Mouse (Mus musculus) ES-E14 (cell line): ENCODE data around the gene Senp3.

ENCODE experiments used
- CHD2 ChIP-seq: IDR thresholded peaks from 2 replicates; pipeline ENCODE4 v1.6.1; 2014; ENCODE audit warnings: mild to moderate bottlenecking, low read depth, low read length, inconsistent platforms
- HCFC1 ChIP-seq: IDR thresholded peaks from 2 replicates; pipeline ENCODE4 v1.6.1; 2012; ENCODE audit warnings: low read length, inconsistent platforms, borderline replicate concordance; ENCODE audit not compliant: insufficient read depth
- ZNF384 ChIP-seq: IDR thresholded peaks from 2 replicates; pipeline ENCODE4 v1.6.1; 2012; ENCODE audit warnings: low read depth, low read length, inconsistent platforms

GRCm38 (mm10) chr11:69725951-69726350 lies 44.1 kb upstream of the Senp3 start:
- TF ChIP-seq HCFC1: no peak
- no peak for TF ChIP-seq CHD2
- no peak for TF ChIP-seq ZNF384
